Mouse (Mus musculus): ENCODE measurements around the gene Tas2r143.
A peak's percentile ranks its signal among the peaks of the same experiment; 100 is the strongest.

Gene Tas2r143

GRCm38 (mm10) chr6:42369870-42370269 is 30.2 kb upstream of the Tas2r143 start:
- DNase-seq = no peak

GRCm38 (mm10) chr6:42370630-42371363 is 29.2 kb upstream of the Tas2r143 start:
- DNase-seq = no peak

GRCm38 (mm10) chr6:42372001-42372400 is 28.0 kb upstream of the Tas2r143 start:
- DNase-seq = no peak

GRCm38 (mm10) chr6:42372421-42372815 is 27.6 kb upstream of the Tas2r143 start:
- DNase-seq = no peak

GRCm38 (mm10) chr6:42372816-42373547 is 27.1 kb upstream of the Tas2r143 start, which contains the start of gene Epha1:
Gene Epha1 (minus strand): TSS chr6:42373268.
- peak; percentile 82 to 85 for DNase-seq

GRCm38 (mm10) chr6:42373669-42374430 is 26.2 kb upstream of the Tas2r143 start:
- no peak for DNase-seq

- DNase-seq = no peak
Observed at GRCm38 (mm10) chr6:42374701-42375100, 25.3 kb upstream of the Tas2r143 start.

- DNase-seq = no peak
Observed at GRCm38 (mm10) chr6:42375131-42375530, 24.9 kb upstream of the Tas2r143 start.

- no peak for DNase-seq
Observed at GRCm38 (mm10) chr6:42376016-42376415, 24.0 kb upstream of the Tas2r143 start.

- DNase-seq = no peak
Observed at GRCm38 (mm10) chr6:42376504-42377019, 23.5 kb upstream of the Tas2r143 start.

GRCm38 (mm10) chr6:42377280-42377679 is 22.8 kb upstream of the Tas2r143 start:
- DNase-seq = no peak

GRCm38 (mm10) chr6:42379551-42379950 is 20.5 kb upstream of the Tas2r143 start:
- DNase-seq = no peak

GRCm38 (mm10) chr6:42380416-42381144 is 19.5 kb upstream of the Tas2r143 start:
- no peak for DNase-seq

GRCm38 (mm10) chr6:42381221-42381620 is 18.8 kb upstream of the Tas2r143 start:
- DNase-seq = no peak

GRCm38 (mm10) chr6:42381916-42382381 is 18.1 kb upstream of the Tas2r143 start:
- no peak for DNase-seq

- no peak for DNase-seq
Observed at GRCm38 (mm10) chr6:42383360-42383759, 16.7 kb upstream of the Tas2r143 start.

- no peak for DNase-seq
Observed at GRCm38 (mm10) chr6:42385635-42386034, 14.4 kb upstream of the Tas2r143 start.

- peak in 1 of 2 experiments; percentile 38 for DNase-seq
Observed at GRCm38 (mm10) chr6:42391796-42392330, 8.2 kb upstream of the Tas2r143 start.

- DNase-seq = peak; percentile 93 to 94
Observed at GRCm38 (mm10) chr6:42395960-42396809, 3.9 kb upstream of the Tas2r143 start.

GRCm38 (mm10) chr6:42397041-42397657 is 2.9 kb upstream of the Tas2r143 start:
- no peak for DNase-seq

Data from lung, adult 18-20 months (tissue).